Mouse (Mus musculus): ENCODE data around the gene Rps19.

- TF ChIP-seq MAFK (IDR thresholded peaks at IDR 0.05; ENCODE audit: insufficient read depth, low read depth, low read length): 0 out of 2 replicates have a peak, but pooled peaks have one; percentile 25
- TF ChIP-seq ZNF384 (IDR thresholded peaks at IDR 0.05; ENCODE audit: low read depth, low read length): no peak
- TF ChIP-seq HCFC1 (IDR thresholded peaks at IDR 0.05; ENCODE audit: borderline replicate concordance, insufficient read depth, low read length): peak; percentile 83
- TF ChIP-seq CHD2 (IDR thresholded peaks at IDR 0.05; ENCODE audit: low read depth, low read length): peak; percentile 100
- no peak for TF ChIP-seq ZC3H11A (IDR thresholded peaks at IDR 0.05; ENCODE audit: borderline replicate concordance, low read depth, low read length)
These were observed at the start of gene Rps19 for GRCm38 (mm10) chr7:24883896-24884692.

Data from ES-E14 (cell line).